Mouse (Mus musculus): ENCODE data around the gene Kdelr2. TPM values are rescaled to one million over a fixed set of nuclear protein-coding genes. Genes with fewer than 3 reads are reported as not detected.

Gene Kdelr2
- polyA plus RNA-seq, 1 experiment from 2014 or later = 345 TPM

GRCm38 (mm10) chr5:143465156-143466085 is 61.8 kb downstream of the Kdelr2 start:
- H3K4me2 ChIP-seq (ENCODE audit: low read depth, low read length) = peak overlapping the region; percentile 79
- 33% methylated on average over 23 of the region's 23 CpGs for WGBS
- peak overlapping the region; percentile 82 for H3K4me3 ChIP-seq (ENCODE audit: low read length)
- 0 out of 2 replicates have a peak, but pooled peaks cover 13% of the 10 kb centered on the region for H3K4me1 ChIP-seq (ENCODE audit: control insufficient read depth, insufficient read depth, low read length)
- H3K27me3 ChIP-seq (replicated peaks; ENCODE audit: control insufficient read depth, insufficient read depth, low read length) = no peaks in the 10 kb centered on the region
- no peak overlapping the region for H3K27ac ChIP-seq (ENCODE audit: low read length)
- no peaks in the 10 kb centered on the region for H3K36me3 ChIP-seq (ENCODE audit: control insufficient read depth, insufficient read depth, low read length)
- no peak for ATAC-seq
- peak overlapping the region; percentile 86 for H3K9ac ChIP-seq (ENCODE audit: low read depth, low read length)
- H3K9me3 ChIP-seq (ENCODE audit: control insufficient read depth, low read length) = no peaks in the 10 kb centered on the region

GRCm38 (mm10) chr5:143466891-143467669 is 63.4 kb downstream of the Kdelr2 start:
- peak overlapping the region; percentile 40; the same call in 1 of the 2 replicates for H3K27ac ChIP-seq (ENCODE audit: low read length)
- H3K27me3 ChIP-seq (replicated peaks; ENCODE audit: control insufficient read depth, insufficient read depth, low read length) = no peaks in the 10 kb centered on the region
- no peak overlapping the region for H3K4me3 ChIP-seq (ENCODE audit: low read length)
- no peak overlapping the region for H3K4me2 ChIP-seq (ENCODE audit: low read depth, low read length)
- 0 out of 2 replicates have a peak, but pooled peaks cover 13% of the 10 kb centered on the region for H3K4me1 ChIP-seq (ENCODE audit: control insufficient read depth, insufficient read depth, low read length)
- H3K9ac ChIP-seq (ENCODE audit: low read depth, low read length) = no peak overlapping the region
- WGBS = 81% methylated on average over 23 of the region's 23 CpGs
- ATAC-seq = peak; percentile 49
- no peaks in the 10 kb centered on the region for H3K9me3 ChIP-seq (ENCODE audit: control insufficient read depth, low read length)
- H3K36me3 ChIP-seq (ENCODE audit: control insufficient read depth, insufficient read depth, low read length) = no peaks in the 10 kb centered on the region

GRCm38 (mm10) chr5:143467931-143468330 is 64.3 kb downstream of the Kdelr2 start:
- H3K4me3 ChIP-seq (ENCODE audit: low read length) = no peak overlapping the region
- H3K27ac ChIP-seq (ENCODE audit: low read length) = no peak overlapping the region
- no peak for ATAC-seq
- H3K36me3 ChIP-seq (ENCODE audit: control insufficient read depth, insufficient read depth, low read length) = peaks cover 2% of the 10 kb centered on the region; the same call in 1 of the 2 replicates
- no peaks in the 10 kb centered on the region for H3K27me3 ChIP-seq (replicated peaks; ENCODE audit: control insufficient read depth, insufficient read depth, low read length)
- no peaks in the 10 kb centered on the region for H3K9me3 ChIP-seq (ENCODE audit: control insufficient read depth, low read length)
- 0 out of 2 replicates have a peak, but pooled peaks cover 13% of the 10 kb centered on the region for H3K4me1 ChIP-seq (ENCODE audit: control insufficient read depth, insufficient read depth, low read length)
- 87% methylated on average over 6 of the region's 6 CpGs for WGBS
- H3K4me2 ChIP-seq (ENCODE audit: low read depth, low read length) = no peak overlapping the region
- no peak overlapping the region for H3K9ac ChIP-seq (ENCODE audit: low read depth, low read length)

- H3K27ac ChIP-seq (ENCODE audit: low read length) = no peak overlapping the region
- H3K4me1 ChIP-seq (ENCODE audit: control insufficient read depth, insufficient read depth, low read length) = 0 out of 2 replicates have a peak, but pooled peaks cover 10% of the 10 kb centered on the region
- no peak for ATAC-seq
- no peak overlapping the region for H3K4me3 ChIP-seq (ENCODE audit: low read length)
- H3K9me3 ChIP-seq (ENCODE audit: control insufficient read depth, low read length) = no peaks in the 10 kb centered on the region
- WGBS = 95% methylated on average over 8 of the region's 8 CpGs
- peaks cover 6% of the 10 kb centered on the region for H3K36me3 ChIP-seq (ENCODE audit: control insufficient read depth, insufficient read depth, low read length)
- H3K9ac ChIP-seq (ENCODE audit: low read depth, low read length) = no peak overlapping the region
- no peaks in the 10 kb centered on the region for H3K27me3 ChIP-seq (replicated peaks; ENCODE audit: control insufficient read depth, insufficient read depth, low read length)
- no peak overlapping the region for H3K4me2 ChIP-seq (ENCODE audit: low read depth, low read length)
Measured at GRCm38 (mm10) chr5:143469628-143470027, 66.0 kb downstream of the Kdelr2 start.

GRCm38 (mm10) chr5:143470421-143471164 is 67.0 kb downstream of the Kdelr2 start:
- no peak overlapping the region for H3K4me2 ChIP-seq (ENCODE audit: low read depth, low read length)
- H3K36me3 ChIP-seq (ENCODE audit: control insufficient read depth, insufficient read depth, low read length) = peaks cover 14% of the 10 kb centered on the region
- no peak overlapping the region for H3K4me3 ChIP-seq (ENCODE audit: low read length)
- no peaks in the 10 kb centered on the region for H3K27me3 ChIP-seq (replicated peaks; ENCODE audit: control insufficient read depth, insufficient read depth, low read length)
- 0 out of 2 replicates have a peak, but pooled peaks cover 7% of the 10 kb centered on the region for H3K4me1 ChIP-seq (ENCODE audit: control insufficient read depth, insufficient read depth, low read length)
- H3K9me3 ChIP-seq (ENCODE audit: control insufficient read depth, low read length) = no peaks in the 10 kb centered on the region
- H3K27ac ChIP-seq (ENCODE audit: low read length) = no peak overlapping the region
- no peak overlapping the region for H3K9ac ChIP-seq (ENCODE audit: low read depth, low read length)
- WGBS = 63% methylated on average over 15 of the region's 15 CpGs
- ATAC-seq = 0 out of 2 replicates have a peak, but pooled peaks have one; percentile 41

- peaks cover 15% of the 10 kb centered on the region for H3K36me3 ChIP-seq (ENCODE audit: control insufficient read depth, insufficient read depth, low read length)
- H3K27ac ChIP-seq (ENCODE audit: low read length) = no peak overlapping the region
- H3K4me1 ChIP-seq (ENCODE audit: control insufficient read depth, insufficient read depth, low read length) = 0 out of 2 replicates have a peak, but pooled peaks cover 5% of the 10 kb centered on the region
- no peak overlapping the region for H3K9ac ChIP-seq (ENCODE audit: low read depth, low read length)
- ATAC-seq = no peak
- H3K9me3 ChIP-seq (ENCODE audit: control insufficient read depth, low read length) = no peaks in the 10 kb centered on the region
- WGBS = 89% methylated on average over 3 of the region's 3 CpGs
- no peak overlapping the region for H3K4me3 ChIP-seq (ENCODE audit: low read length)
- no peak overlapping the region for H3K4me2 ChIP-seq (ENCODE audit: low read depth, low read length)
- no peaks in the 10 kb centered on the region for H3K27me3 ChIP-seq (replicated peaks; ENCODE audit: control insufficient read depth, insufficient read depth, low read length)
Measured at GRCm38 (mm10) chr5:143471165-143471546, 67.5 kb downstream of the Kdelr2 start.

Other genes starting within 250 kb of the Kdelr2 start
- 5.0 and 5.6 TPM in 2 replicates for gene Rbak, start 223.1 kb upstream of the Kdelr2 start, polyA plus RNA-seq (2015; fragmentation: Nextera tagmentation; extraction: Ambion mirVana)
- not detected in 2 replicates for gene Spdye4b, start 222.8 kb upstream of the Kdelr2 start, polyA plus RNA-seq (2015; fragmentation: Nextera tagmentation; extraction: Ambion mirVana)
- gene Spdye4a, start 176.9 kb upstream of the Kdelr2 start, polyA plus RNA-seq (2015; fragmentation: Nextera tagmentation; extraction: Ambion mirVana) = not detected in 2 replicates
- gene Zfp12, start 168.7 kb upstream of the Kdelr2 start, polyA plus RNA-seq (2015; fragmentation: Nextera tagmentation; extraction: Ambion mirVana) = 7.4 and 8.0 TPM in 2 replicates
- 0.43 and 0.56 TPM in 2 replicates for gene Zfp316, start 133.8 kb upstream of the Kdelr2 start, polyA plus RNA-seq (2015; fragmentation: Nextera tagmentation; extraction: Ambion mirVana)
- gene Zfp853, start 110.2 kb upstream of the Kdelr2 start, polyA plus RNA-seq (2015; fragmentation: Nextera tagmentation; extraction: Ambion mirVana) = not detected in 2 replicates
- gene E130309D02Rik, start 88.5 kb upstream of the Kdelr2 start, polyA plus RNA-seq (2015; fragmentation: Nextera tagmentation; extraction: Ambion mirVana) = 28.9 and 30.0 TPM in 2 replicates
- gene Zdhhc4, start 74.6 kb upstream of the Kdelr2 start, polyA plus RNA-seq (2015; fragmentation: Nextera tagmentation; extraction: Ambion mirVana) = 61.6 and 66.0 TPM in 2 replicates
- gene Grid2ip, start 46.5 kb upstream of the Kdelr2 start, polyA plus RNA-seq (2015; fragmentation: Nextera tagmentation; extraction: Ambion mirVana) = 0.09 and 0.28 TPM in 2 replicates
- gene Daglb, start 60.7 kb downstream of the Kdelr2 start, polyA plus RNA-seq (2015; fragmentation: Nextera tagmentation; extraction: Ambion mirVana) = 16.2 and 18.5 TPM in 2 replicates
- gene Rac1, start 124.2 kb downstream of the Kdelr2 start, polyA plus RNA-seq (2015; fragmentation: Nextera tagmentation; extraction: Ambion mirVana) = 52.6 and 307 TPM in 2 replicates
- 42.5 and 43.3 TPM in 2 replicates for gene Cyth3, start 218.6 kb downstream of the Kdelr2 start, polyA plus RNA-seq (2015; fragmentation: Nextera tagmentation; extraction: Ambion mirVana)